Mouse (Mus musculus): Measurements from ENCODE around the gene Tbl1xr1. TPM values are rescaled to one million over a fixed set of nuclear protein-coding genes. Genes with fewer than 3 reads are reported as not detected.

Gene Tbl1xr1
- total RNA-seq, 2 experiments from 2014 or later, result 135 to 151 TPM

DNA sequence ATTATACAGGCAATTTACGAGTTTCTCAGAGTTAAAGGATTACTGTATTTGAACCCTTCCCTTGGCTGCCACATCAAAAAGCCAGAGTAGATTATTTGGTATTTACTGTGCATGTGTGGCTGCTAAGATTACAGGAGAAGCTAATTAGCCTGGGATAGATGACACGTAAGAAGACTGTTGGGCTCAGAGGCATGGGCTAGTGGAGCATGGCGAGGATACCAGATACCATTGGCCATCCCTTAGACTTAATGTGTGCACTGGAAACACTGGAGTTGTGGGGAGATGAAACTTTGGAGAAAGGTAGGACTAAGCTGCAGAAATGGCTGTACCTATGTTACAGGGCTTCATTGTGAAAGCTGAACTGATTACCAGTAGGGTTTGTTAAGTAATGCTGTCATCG is 108.8 kb downstream of the Tbl1xr1 start:
- DNase-seq (ENCODE audit: extremely low spot score in 1 of 2, low spot score in 1 of 2), result no peak

DNA sequence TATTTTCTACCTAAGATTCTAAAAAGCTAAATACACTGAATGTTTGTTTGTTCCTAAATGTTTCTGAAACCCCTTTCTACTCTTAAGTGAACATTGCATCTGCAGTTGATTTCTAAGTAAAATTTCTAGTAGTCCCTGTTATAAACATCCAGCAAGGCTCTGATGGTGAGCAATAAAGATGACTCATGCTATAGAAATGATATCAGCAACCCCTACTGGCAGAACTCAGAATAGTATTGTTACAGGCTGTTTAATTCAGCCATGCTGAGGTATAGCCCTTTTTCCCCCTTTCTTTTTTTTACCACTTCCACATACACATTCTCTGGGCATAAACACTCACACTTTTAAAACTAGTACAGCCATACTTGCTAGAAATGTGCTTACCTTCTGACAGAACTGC is 114.0 kb downstream of the Tbl1xr1 start:
- no peak for DNase-seq (ENCODE audit: extremely low spot score in 1 of 2, low spot score in 1 of 2)

DNA sequence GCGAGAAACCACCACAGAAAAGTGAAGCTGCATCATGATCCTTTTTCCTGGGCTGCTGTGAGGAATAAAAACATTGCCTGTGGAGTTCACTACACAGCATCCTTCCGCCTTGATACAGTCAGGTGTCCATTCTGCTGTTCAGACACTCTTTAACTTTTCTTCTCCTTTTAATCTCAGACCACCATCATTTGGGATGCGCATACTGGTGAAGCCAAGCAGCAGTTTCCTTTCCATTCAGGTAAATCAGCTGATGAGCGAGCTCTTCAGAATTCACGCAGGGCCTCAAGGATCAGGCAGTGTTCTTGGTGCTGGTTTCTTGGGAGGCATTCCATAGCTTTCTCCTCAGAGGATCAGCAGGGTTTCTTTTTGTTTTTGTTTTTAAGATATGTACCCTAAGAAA is 116.5 kb downstream of the Tbl1xr1 start:
- no peak for DNase-seq (ENCODE audit: extremely low spot score in 1 of 2, low spot score in 1 of 2)

DNA sequence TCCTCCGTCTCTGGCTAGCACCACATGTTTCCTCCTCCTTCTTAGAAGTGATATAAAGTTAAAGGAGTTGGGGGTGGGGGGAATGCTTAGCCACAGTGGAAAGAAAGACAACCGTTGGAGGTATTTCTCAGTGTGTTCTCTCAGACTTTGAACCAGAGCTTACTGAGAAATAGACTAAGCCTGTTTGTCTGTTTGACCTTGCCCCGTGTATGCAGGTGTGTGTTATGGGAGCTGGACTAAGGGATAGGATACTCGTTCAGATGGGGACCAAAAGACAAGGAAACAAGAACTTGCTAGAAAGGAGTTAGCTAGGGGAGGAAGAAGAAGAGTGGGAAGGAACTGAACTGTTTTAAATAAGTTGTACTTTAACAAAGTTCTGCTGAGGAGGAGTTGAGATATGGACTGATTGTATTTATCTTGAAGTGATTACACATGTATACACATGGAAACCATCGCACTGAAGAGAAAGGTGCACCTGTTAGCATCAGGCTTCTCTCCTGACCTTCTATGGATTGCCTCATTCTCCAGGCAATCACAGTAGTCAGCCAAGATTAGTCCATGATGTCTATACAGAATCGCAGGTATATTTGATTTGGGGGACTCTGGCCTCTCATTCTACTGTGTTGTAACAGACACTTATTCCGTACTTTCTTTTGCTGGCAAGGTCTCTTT is 117.9 kb downstream of the Tbl1xr1 start:
- DNase-seq (ENCODE audit: extremely low spot score in 1 of 2, low spot score in 1 of 2), result no peak

DNA sequence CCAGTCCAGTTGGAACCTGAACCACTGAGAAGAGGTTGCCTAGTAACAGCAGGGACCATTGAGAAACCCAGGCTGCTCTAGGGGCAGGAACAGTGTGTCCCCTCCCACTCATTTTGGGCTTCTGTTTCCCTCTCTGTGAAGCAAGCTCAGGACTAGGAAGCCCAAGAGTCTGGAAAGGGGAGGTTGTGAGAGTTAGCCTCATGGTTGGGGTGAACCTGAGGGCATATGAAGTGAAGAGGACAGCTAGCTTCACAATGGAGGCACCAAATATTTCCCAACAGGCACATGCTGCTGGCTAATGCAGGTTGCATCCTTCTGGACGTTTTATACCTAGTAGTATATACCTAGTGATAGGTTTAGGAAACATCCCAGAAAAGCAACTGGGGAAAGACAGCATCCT is 122.3 kb downstream of the Tbl1xr1 start:
- no peak for DNase-seq (ENCODE audit: extremely low spot score in 1 of 2, low spot score in 1 of 2)

DNA sequence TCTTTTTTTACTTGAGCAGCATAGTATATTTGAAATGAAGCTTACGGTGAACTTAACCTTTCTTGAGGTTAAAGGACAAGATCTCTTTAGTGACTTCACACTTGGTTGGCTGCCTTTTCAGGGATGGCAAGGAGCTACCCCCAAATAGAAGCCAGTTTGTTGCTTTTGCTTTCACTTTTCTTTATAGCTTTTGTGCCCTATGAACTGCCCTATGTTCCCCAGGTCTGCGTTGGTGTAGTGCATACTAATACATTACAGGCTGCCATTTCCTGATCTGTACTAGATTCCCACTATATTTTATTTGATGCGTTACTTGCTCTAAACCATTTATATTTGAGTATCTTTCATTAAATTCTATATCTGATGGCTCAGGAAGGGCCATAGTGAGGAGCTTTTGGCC is 127.7 kb downstream of the Tbl1xr1 start:
- DNase-seq (ENCODE audit: extremely low spot score in 1 of 2, low spot score in 1 of 2), result no peak

DNA sequence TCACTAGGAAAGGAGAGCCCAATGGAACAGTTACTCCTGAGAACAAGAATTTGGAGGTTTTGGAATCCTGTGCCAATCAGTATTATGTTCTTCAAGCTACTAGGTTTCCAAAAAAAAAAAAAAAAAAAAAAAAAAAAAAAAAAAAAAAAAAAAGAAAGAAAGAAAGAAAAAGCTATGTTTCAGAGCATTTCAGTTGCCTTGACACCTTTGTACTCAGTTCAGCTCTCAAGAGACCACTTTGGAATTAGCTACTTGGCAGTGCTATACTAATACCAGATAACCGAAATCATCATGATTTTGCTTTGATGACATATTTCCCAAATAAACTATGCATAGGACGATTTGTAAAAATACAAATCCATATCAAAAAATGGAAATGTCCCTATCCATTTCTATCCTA is 145.1 kb downstream of the Tbl1xr1 start:
- DNase-seq (ENCODE audit: extremely low spot score in 1 of 2, low spot score in 1 of 2), result no peak

DNA sequence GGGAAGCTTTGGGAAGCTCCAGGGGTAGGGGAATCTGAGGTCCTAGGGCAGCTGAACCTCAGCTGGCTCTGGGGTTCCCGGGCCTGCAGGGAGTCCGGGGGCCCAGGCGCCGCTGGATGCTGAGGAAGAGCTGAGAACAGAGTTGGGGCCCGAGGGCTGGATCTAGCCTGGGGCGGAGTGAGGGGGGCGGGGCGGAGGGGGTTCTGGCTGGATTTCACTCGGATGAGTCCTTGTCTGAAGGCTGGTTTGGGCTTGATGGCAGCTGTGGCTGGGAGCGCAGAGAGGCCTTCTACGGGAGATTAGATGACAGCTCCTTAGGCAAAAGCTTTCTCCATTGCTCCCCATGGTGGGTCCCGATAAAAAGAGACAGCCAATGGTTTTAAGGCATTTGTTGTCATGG is 145.9 kb downstream of the Tbl1xr1 start:
- no peak for DNase-seq (ENCODE audit: extremely low spot score in 1 of 2, low spot score in 1 of 2)

DNA sequence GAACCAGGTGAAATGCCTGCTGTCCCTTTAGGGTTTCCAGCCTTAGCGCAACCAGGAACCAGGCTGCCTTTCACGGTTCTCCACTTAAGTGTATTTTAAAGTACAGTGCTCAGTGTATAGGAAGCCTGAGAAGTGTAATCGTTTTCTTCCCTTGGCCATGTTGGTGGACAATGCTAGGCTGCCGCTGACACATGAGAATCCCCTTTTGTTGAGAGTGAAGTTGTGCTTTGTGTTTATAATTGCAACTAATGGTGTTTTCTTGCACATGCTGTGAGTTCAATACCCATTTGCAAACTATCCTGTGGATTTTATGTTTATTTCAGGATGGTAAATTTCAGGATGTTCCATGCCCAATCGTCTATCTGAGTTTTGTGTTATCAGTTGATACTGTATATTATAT is 146.6 kb downstream of the Tbl1xr1 start:
- no peak for DNase-seq (ENCODE audit: extremely low spot score in 1 of 2, low spot score in 1 of 2)

DNA sequence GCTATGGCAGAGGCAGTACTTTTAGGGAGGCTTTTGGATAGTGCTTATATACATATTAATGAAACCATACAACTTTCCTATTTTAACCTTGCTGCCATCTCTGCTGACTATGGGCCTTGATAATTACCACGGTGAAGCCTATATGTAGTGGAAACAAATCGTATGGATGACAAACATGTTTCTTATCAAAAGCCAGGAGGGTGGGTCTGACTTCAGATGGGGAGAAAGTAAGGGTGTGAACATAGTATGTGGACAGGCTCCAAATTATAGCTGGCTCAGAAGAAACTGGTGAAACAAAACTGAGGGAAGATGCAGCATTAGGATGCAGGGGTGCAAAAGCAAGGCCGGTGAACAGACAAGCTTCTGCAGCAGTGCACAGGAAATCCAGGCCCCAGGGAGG is 151.6 kb downstream of the Tbl1xr1 start:
- no peak for DNase-seq (ENCODE audit: extremely low spot score in 1 of 2, low spot score in 1 of 2)

DNA sequence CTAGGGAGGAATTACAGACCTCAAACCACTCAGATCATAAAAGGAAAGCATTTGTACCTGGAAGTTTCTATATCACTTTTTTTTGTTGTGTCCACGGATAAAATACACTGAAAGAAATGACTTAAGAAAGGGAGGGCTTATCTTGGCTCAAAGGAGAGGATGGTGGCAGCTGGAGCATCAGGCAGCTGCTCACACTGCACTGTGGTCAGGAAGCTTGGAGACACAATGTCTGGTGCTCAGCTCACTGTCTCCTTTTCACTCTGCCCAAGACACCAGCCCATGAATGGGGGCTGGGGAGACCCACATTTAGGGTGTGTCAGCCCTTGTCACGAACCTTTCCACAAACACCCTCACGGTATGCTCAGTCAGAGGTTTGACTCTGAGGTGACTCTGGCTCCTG is 154.2 kb downstream of the Tbl1xr1 start:
- no peak for DNase-seq (ENCODE audit: extremely low spot score in 1 of 2, low spot score in 1 of 2)

DNA sequence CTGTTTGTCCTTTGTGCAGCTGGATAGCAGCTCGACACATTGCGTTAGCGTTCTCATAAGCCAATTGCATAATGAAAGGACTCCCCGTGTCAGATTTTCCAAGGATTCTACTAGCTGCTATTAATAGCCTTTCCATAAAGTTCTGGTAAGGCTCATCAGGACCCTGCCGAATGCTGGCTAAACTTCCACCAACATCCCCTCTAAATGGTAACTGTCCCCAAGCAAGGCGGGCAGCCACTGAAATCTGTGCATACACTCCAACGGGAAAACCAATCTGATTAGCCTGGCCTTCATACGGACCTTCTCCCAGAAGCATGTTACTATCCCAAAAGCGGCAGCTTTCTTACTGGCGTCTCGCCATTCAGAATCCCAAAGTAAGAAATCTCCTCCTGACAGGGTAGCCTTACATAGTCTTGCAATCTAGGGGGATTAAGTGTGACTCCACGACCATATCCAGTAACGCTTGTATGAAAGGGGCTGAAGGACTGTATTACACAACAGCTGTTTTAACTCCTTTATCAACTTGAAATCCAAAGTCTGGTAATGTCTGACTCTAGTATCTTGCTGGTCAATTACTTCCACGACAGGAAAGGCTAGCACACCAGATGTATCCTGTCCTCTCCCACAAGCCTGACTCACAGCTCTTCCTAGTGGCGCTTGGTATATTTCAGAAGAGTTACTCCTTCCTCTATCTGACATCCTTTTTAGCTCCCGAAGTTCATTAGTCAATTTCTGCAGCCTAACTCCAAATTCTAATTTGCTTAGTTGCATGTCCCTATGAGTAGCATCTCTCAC is 161.9 kb downstream of the Tbl1xr1 start:
- DNase-seq (ENCODE audit: extremely low spot score in 1 of 2, low spot score in 1 of 2), result no peak
